In genomic region chr13:119789851-119790717, GRCm38 (mm10) we compare ENCODE assay signal across 1 mouse cellular context.
TF ChIP-seq lines count a peak whose summit lies in the region.

No protein-coding gene starts in this region.

TF ChIP-seq in MEL, 35 proteins besides CTCF, POLR2A, EP300 and RAD21 (continued from another document):
- TF ChIP-seq TAL1 (IDR thresholded peaks at IDR 0.05; ENCODE audit: low read length) (no peak), MXI1 (IDR thresholded peaks at IDR 0.05; ENCODE audit: low read depth, low read length) (peak; percentile 81; the same call in 1 of the 2 replicates), POLR2AphosphoS2 (IDR thresholded peaks at IDR 0.05; ENCODE audit: low read length) (peak; percentile 66), ELF1 (IDR thresholded peaks at IDR 0.05; ENCODE audit: low read depth, low read length) (no peak), MAX (IDR thresholded peaks at IDR 0.05; ENCODE audit: low read length) (peak; percentile 24; the same call in 1 of the 2 replicates), SIN3A (IDR thresholded peaks at IDR 0.05; ENCODE audit: low read length) (peak; percentile 86), MYB (IDR thresholded peaks at IDR 0.05; ENCODE audit: low read depth, low read length) (no peak), SMC3 (IDR thresholded peaks at IDR 0.05; ENCODE audit: low read depth, low read length) (no peak), MAFK (IDR thresholded peaks at IDR 0.05; ENCODE audit: borderline replicate concordance, low read depth, low read length) (no peak), TCF12 (IDR thresholded peaks at IDR 0.05; ENCODE audit: low read depth, low read length) (peak; percentile 18; the same call in 1 of the 2 replicates)
